Mouse (Mus musculus): ENCODE measurements around the gene Smim15. TPM values are rescaled to one million over a fixed set of nuclear protein-coding genes. Genes with fewer than 3 reads are reported as not detected.
A peak's percentile ranks its signal among the peaks of the same experiment; 100 is the strongest.

The Smim15 gene
- polyA plus RNA-seq, 1 experiment from 2014 or later, result 31.7 TPM

- Histone ChIP-seq H3K4me2 (ENCODE audit: low read depth, low read length) (no peak overlapping the region), H3K27ac (ENCODE audit: low read length) (no peak overlapping the region), H3K4me3 (ENCODE audit: low read length) (no peak overlapping the region), H3K36me3 (ENCODE audit: control insufficient read depth, insufficient read depth) (no peaks in the 10 kb centered on the region), H3K4me1 (ENCODE audit: control insufficient read depth, insufficient read depth, low read length) (no peaks in the 10 kb centered on the region), H3K9ac (ENCODE audit: low read length) (no peak overlapping the region), H3K27me3 (ENCODE audit: control insufficient read depth, insufficient read depth, low read length) (no peaks in the 10 kb centered on the region), H3K9me3 (replicated peaks; ENCODE audit: control insufficient read depth, low read length) (peaks cover 3% of the 10 kb centered on the region; the same call in 1 of the 2 replicates)
- ATAC-seq (replicated peaks; ENCODE audit: extremely low read depth, insufficient read depth, low FRiP score), result no peak
- 75% methylated on average over 4 of the region's 4 CpGs for WGBS
These were observed 11.5 kb upstream of the Smim15 start for GRCm38 (mm10) chr13:108032789-108033188.

GRCm38 (mm10) chr13:108039375-108039774, 4.9 kb upstream of the Smim15 start:
- 53% methylated on average over 6 of the region's 6 CpGs for WGBS
- H3K36me3 ChIP-seq (ENCODE audit: control insufficient read depth, insufficient read depth), result no peaks in the 10 kb centered on the region
- no peak overlapping the region for H3K4me2 ChIP-seq (ENCODE audit: low read depth, low read length)
- ATAC-seq (replicated peaks; ENCODE audit: extremely low read depth, insufficient read depth, low FRiP score), result no peak
- H3K27ac ChIP-seq (ENCODE audit: low read length), result no peak overlapping the region
- no peaks in the 10 kb centered on the region for H3K27me3 ChIP-seq (ENCODE audit: control insufficient read depth, insufficient read depth, low read length)
- H3K9ac ChIP-seq (ENCODE audit: low read length), result no peak overlapping the region
- H3K4me1 ChIP-seq (ENCODE audit: control insufficient read depth, insufficient read depth, low read length), result peaks cover 6% of the 10 kb centered on the region
- no peak overlapping the region for H3K4me3 ChIP-seq (ENCODE audit: low read length)
- H3K9me3 ChIP-seq (replicated peaks; ENCODE audit: control insufficient read depth, low read length), result no peaks in the 10 kb centered on the region

GRCm38 (mm10) chr13:108039902-108040301, 4.3 kb upstream of the Smim15 start:
- no peak overlapping the region for H3K9ac ChIP-seq (ENCODE audit: low read length)
- H3K27me3 ChIP-seq (ENCODE audit: control insufficient read depth, insufficient read depth, low read length), result no peaks in the 10 kb centered on the region
- H3K4me2 ChIP-seq (ENCODE audit: low read depth, low read length), result no peak overlapping the region
- 48% methylated on average over 9 of the region's 9 CpGs for WGBS
- no peak overlapping the region for H3K27ac ChIP-seq (ENCODE audit: low read length)
- no peak for ATAC-seq (replicated peaks; ENCODE audit: extremely low read depth, insufficient read depth, low FRiP score)
- peaks cover 6% of the 10 kb centered on the region for H3K4me1 ChIP-seq (ENCODE audit: control insufficient read depth, insufficient read depth, low read length)
- no peak overlapping the region for H3K4me3 ChIP-seq (ENCODE audit: low read length)
- H3K36me3 ChIP-seq (ENCODE audit: control insufficient read depth, insufficient read depth), result no peaks in the 10 kb centered on the region
- no peaks in the 10 kb centered on the region for H3K9me3 ChIP-seq (replicated peaks; ENCODE audit: control insufficient read depth, low read length)

GRCm38 (mm10) chr13:108040451-108040850, 3.8 kb upstream of the Smim15 start:
- Histone ChIP-seq H3K36me3 (ENCODE audit: control insufficient read depth, insufficient read depth) (no peaks in the 10 kb centered on the region), H3K27ac (ENCODE audit: low read length) (no peak overlapping the region), H3K4me3 (ENCODE audit: low read length) (no peak overlapping the region), H3K9me3 (replicated peaks; ENCODE audit: control insufficient read depth, low read length) (no peaks in the 10 kb centered on the region), H3K4me2 (ENCODE audit: low read depth, low read length) (no peak overlapping the region), H3K4me1 (ENCODE audit: control insufficient read depth, insufficient read depth, low read length) (peaks cover 9% of the 10 kb centered on the region), H3K27me3 (ENCODE audit: control insufficient read depth, insufficient read depth, low read length) (no peaks in the 10 kb centered on the region), H3K9ac (ENCODE audit: low read length) (no peak overlapping the region)
- ATAC-seq (replicated peaks; ENCODE audit: extremely low read depth, insufficient read depth, low FRiP score), result no peak
- WGBS, result 80% methylated on average over 3 of the region's 3 CpGs

- peak overlapping the region; percentile 40; the same call in 1 of the 2 replicates for H3K4me2 ChIP-seq (ENCODE audit: low read depth, low read length)
- 0 out of 2 replicates have a peak, but pooled peaks have one; percentile 19 for ATAC-seq (replicated peaks; ENCODE audit: extremely low read depth, insufficient read depth, low FRiP score)
- no peak overlapping the region for H3K4me3 ChIP-seq (ENCODE audit: low read length)
- H3K27me3 ChIP-seq (ENCODE audit: control insufficient read depth, insufficient read depth, low read length), result no peaks in the 10 kb centered on the region
- no peaks in the 10 kb centered on the region for H3K9me3 ChIP-seq (replicated peaks; ENCODE audit: control insufficient read depth, low read length)
- H3K4me1 ChIP-seq (ENCODE audit: control insufficient read depth, insufficient read depth, low read length), result peaks cover 12% of the 10 kb centered on the region
- 2% methylated on average over 7 of the region's 7 CpGs for WGBS
- no peak overlapping the region for H3K27ac ChIP-seq (ENCODE audit: low read length)
- peaks cover 1% of the 10 kb centered on the region for H3K36me3 ChIP-seq (ENCODE audit: control insufficient read depth, insufficient read depth)
- no peak overlapping the region; the same call in 1 of the 2 replicates for H3K9ac ChIP-seq (ENCODE audit: low read length)
These were observed 2.9 kb upstream of the Smim15 start for GRCm38 (mm10) chr13:108041358-108041757.

GRCm38 (mm10) chr13:108043431-108044221, 620 bp upstream of the Smim15 start:
- Histone ChIP-seq H3K27me3 (ENCODE audit: control insufficient read depth, insufficient read depth, low read length) (no peaks in the 10 kb centered on the region), H3K4me3 (ENCODE audit: low read length) (peak overlapping the region; percentile 97), H3K4me1 (ENCODE audit: control insufficient read depth, insufficient read depth, low read length) (peaks cover 12% of the 10 kb centered on the region), H3K36me3 (ENCODE audit: control insufficient read depth, insufficient read depth) (peaks cover 12% of the 10 kb centered on the region), H3K27ac (ENCODE audit: low read length) (peak overlapping the region; percentile 76), H3K4me2 (ENCODE audit: low read depth, low read length) (peak overlapping the region; percentile 65), H3K9ac (ENCODE audit: low read length) (peak overlapping the region; percentile 98), H3K9me3 (replicated peaks; ENCODE audit: control insufficient read depth, low read length) (no peaks in the 10 kb centered on the region)
- WGBS, result 5% methylated on average over 23 of the region's 23 CpGs
- ATAC-seq (replicated peaks; ENCODE audit: extremely low read depth, insufficient read depth, low FRiP score), result peak; percentile 28

GRCm38 (mm10) chr13:108045646-108046045, 1.4 kb downstream of the Smim15 start:
- Histone ChIP-seq H3K27me3 (ENCODE audit: control insufficient read depth, insufficient read depth, low read length) (no peaks in the 10 kb centered on the region), H3K4me3 (ENCODE audit: low read length) (no peak overlapping the region), H3K27ac (ENCODE audit: low read length) (no peak overlapping the region), H3K4me1 (ENCODE audit: control insufficient read depth, insufficient read depth, low read length) (peaks cover 12% of the 10 kb centered on the region), H3K9me3 (replicated peaks; ENCODE audit: control insufficient read depth, low read length) (no peaks in the 10 kb centered on the region), H3K36me3 (ENCODE audit: control insufficient read depth, insufficient read depth) (peaks cover 12% of the 10 kb centered on the region), H3K4me2 (ENCODE audit: low read depth, low read length) (no peak overlapping the region), H3K9ac (ENCODE audit: low read length) (no peak overlapping the region)
- no peak for ATAC-seq (replicated peaks; ENCODE audit: extremely low read depth, insufficient read depth, low FRiP score)
- WGBS, result 63% methylated on average over 3 of the region's 3 CpGs

GRCm38 (mm10) chr13:108046071-108046470, 1.8 kb downstream of the Smim15 start:
- Histone ChIP-seq H3K9ac (ENCODE audit: low read length) (no peak overlapping the region), H3K4me1 (ENCODE audit: control insufficient read depth, insufficient read depth, low read length) (peaks cover 12% of the 10 kb centered on the region), H3K4me2 (ENCODE audit: low read depth, low read length) (no peak overlapping the region), H3K27ac (ENCODE audit: low read length) (no peak overlapping the region), H3K36me3 (ENCODE audit: control insufficient read depth, insufficient read depth) (peaks cover 12% of the 10 kb centered on the region), H3K27me3 (ENCODE audit: control insufficient read depth, insufficient read depth, low read length) (no peaks in the 10 kb centered on the region), H3K4me3 (ENCODE audit: low read length) (no peak overlapping the region), H3K9me3 (replicated peaks; ENCODE audit: control insufficient read depth, low read length) (no peaks in the 10 kb centered on the region)
- WGBS, result 85% methylated on average over 3 of the region's 3 CpGs
- no peak for ATAC-seq (replicated peaks; ENCODE audit: extremely low read depth, insufficient read depth, low FRiP score)

GRCm38 (mm10) chr13:108046891-108047290, 2.6 kb downstream of the Smim15 start:
- no peak for ATAC-seq (replicated peaks; ENCODE audit: extremely low read depth, insufficient read depth, low FRiP score)
- H3K4me2 ChIP-seq (ENCODE audit: low read depth, low read length), result no peak overlapping the region
- H3K36me3 ChIP-seq (ENCODE audit: control insufficient read depth, insufficient read depth), result peaks cover 12% of the 10 kb centered on the region
- H3K27ac ChIP-seq (ENCODE audit: low read length), result no peak overlapping the region
- 78% methylated on average over 6 of the region's 6 CpGs for WGBS
- H3K9me3 ChIP-seq (replicated peaks; ENCODE audit: control insufficient read depth, low read length), result no peaks in the 10 kb centered on the region
- H3K4me3 ChIP-seq (ENCODE audit: low read length), result no peak overlapping the region
- no peak overlapping the region for H3K9ac ChIP-seq (ENCODE audit: low read length)
- no peaks in the 10 kb centered on the region for H3K27me3 ChIP-seq (ENCODE audit: control insufficient read depth, insufficient read depth, low read length)
- peaks cover 12% of the 10 kb centered on the region for H3K4me1 ChIP-seq (ENCODE audit: control insufficient read depth, insufficient read depth, low read length)
